Mouse (Mus musculus): ENCODE data around the gene Abtb2.

DNA sequence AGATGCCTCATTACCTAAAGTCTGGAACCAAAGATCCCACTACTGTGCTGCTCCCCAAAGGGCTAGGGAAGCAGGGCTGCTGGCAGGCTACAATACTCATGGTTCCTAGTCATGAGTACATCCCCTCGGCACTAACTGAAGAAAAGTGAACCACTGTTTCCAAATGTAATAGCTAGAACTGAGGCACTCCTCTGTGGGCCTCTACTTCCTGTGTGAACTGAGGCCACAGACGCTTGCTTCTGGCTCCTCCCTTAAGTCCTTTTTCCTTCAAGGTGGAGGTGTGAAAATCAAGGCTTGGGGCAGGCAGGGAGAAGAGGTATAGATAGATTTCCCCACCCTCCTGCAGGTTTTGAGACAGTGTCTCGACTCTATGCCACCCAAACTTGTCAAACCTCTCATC is 188.5 kb downstream of the Abtb2 start:
- TF ChIP-seq POLR2A (IDR thresholded peaks at IDR 0.05; ENCODE audit: insufficient read length, low read depth) = no peak
- TF ChIP-seq MYOD1 (IDR thresholded peaks at IDR 0.05; ENCODE audit: control insufficient read depth in 1 of 3, insufficient read length in 2 of 3, low read depth in 2 of 3) = no peak
- TF ChIP-seq E2F4 (IDR thresholded peaks at IDR 0.05; ENCODE audit: insufficient read depth) = no peak
